Mouse (Mus musculus) liver, embryonic 11.5 days (tissue): ENCODE measurements around the gene Armc7. TPM values are rescaled to one million over a fixed set of nuclear protein-coding genes. Genes with fewer than 3 reads are reported as not detected.

Experiments used
- ATAC-seq: fragments of 200-750 bp; cut with Nextera tagmentation; replicated peaks from 2 replicates; pipeline ENCODE4 v1.8.0; 2017; ENCODE audit warnings: moderate number of reproducible peaks, mild to moderate bottlenecking, moderate TSS enrichment, moderate library complexity; ENCODE audit not compliant: low FRiP score
- DNase-seq: peaks from one replicate; pipeline ENCODE4 v3.0.0-alpha.2; 2017; ENCODE audit warnings: low spot score
- H3K27ac ChIP-seq: fragments of 300-500 bp; sonication (generic); 2 replicates; pipeline ENCODE4 v1.5.1; 2014; ENCODE audit warnings: mild to moderate bottlenecking, low read depth, low read length, control low read depth
- H3K27me3 ChIP-seq: fragments of 300-500 bp; sonication (generic); replicated peaks from 2 replicates; pipeline ENCODE4 v1.6.1; 2014; ENCODE audit warnings: low read length, mixed read lengths; ENCODE audit not compliant: control insufficient read depth, insufficient read depth
- H3K36me3 ChIP-seq: fragments of 300-500 bp; sonication (generic); 2 replicates; pipeline ENCODE4 v1.6.1; 2014; ENCODE audit warnings: mild to moderate bottlenecking, low read length, moderate library complexity, mixed read lengths; ENCODE audit not compliant: control insufficient read depth, insufficient read depth
- H3K4me1 ChIP-seq: fragments of 300-500 bp; sonication (generic); replicated peaks from 2 replicates; pipeline ENCODE4 v1.6.1; 2014; ENCODE audit warnings: low read length, mixed read lengths; ENCODE audit not compliant: control insufficient read depth, insufficient read depth
- H3K4me2 ChIP-seq: fragments of 300-500 bp; sonication (generic); 2 replicates; pipeline ENCODE4 v1.6.1; 2014; ENCODE audit warnings: mild to moderate bottlenecking, control low read depth, moderate library complexity
- H3K4me3 ChIP-seq: fragments of 300-500 bp; sonication (generic); 2 replicates; pipeline ENCODE4 v1.5.1; 2014; ENCODE audit warnings: low read depth, low read length, control low read depth
- H3K9ac ChIP-seq: fragments of 300-500 bp; sonication (generic); 2 replicates; pipeline ENCODE4 v1.6.1; 2014; ENCODE audit warnings: low read depth, low read length, control low read depth
- H3K9me3 ChIP-seq: fragments of 300-500 bp; sonication (generic); 2 replicates; pipeline ENCODE4 v1.6.1; 2016; ENCODE audit warnings: low read length, inconsistent platforms, mixed read lengths; ENCODE audit not compliant: control insufficient read depth
- WGBS: fragments of 180-500 bp; shearing (Covaris S2); extraction: QIAGEN DNeasy Blood & Tissue Kit; methylation state at CpG from one replicate; pipeline ENCODE4 v1.1.7; 2014; 5-methylcytosine and 5-hydroxymethylcytosine counted together
- polyA plus RNA-seq: library from polyadenylated mRNA; unstranded; fragments of >200 nt; fragmentation: Nextera tagmentation; extraction: Ambion mirVana; gene quantifications from 2 replicates; pipeline ENCODE4 v1.2.1, GENCODE M21; 2014

Gene Armc7
- 5.7 and 6.0 TPM in 2 replicates for polyA plus RNA-seq

- 1% methylated on average over 26 of the region's 26 CpGs for WGBS
- Histone ChIP-seq H3K36me3 (no peaks in the 10 kb centered on the region), H3K4me3 (peak within 1 kb of the TSS; percentile 88), H3K9ac (peak within 1 kb of the TSS; percentile 84), H3K9me3 (no peaks in the 10 kb centered on the region), H3K4me1 (peaks cover 15% of the 10 kb centered on the region), H3K27ac (peak within 1 kb of the TSS; percentile 65), H3K27me3 (no peaks in the 10 kb centered on the region), H3K4me2 (peak within 1 kb of the TSS; percentile 75)
- ATAC-seq (peak; percentile 95), DNase-seq (peak; percentile 94)
These were observed at the start of gene Armc7 for GRCm38 (mm10) chr11:115475025-115475757. Gene Armc7, plus strand, starts transcription at chr11:115475667.

GRCm38 (mm10) chr11:115425671-115426070 is 49.8 kb upstream of the Armc7 start:
- no peak for ATAC-seq
- Histone ChIP-seq H3K4me2 (no peak overlapping the region), H3K4me3 (no peak overlapping the region), H3K27me3 (no peaks in the 10 kb centered on the region), H3K9ac (no peak overlapping the region), H3K9me3 (no peaks in the 10 kb centered on the region), H3K4me1 (peaks cover 9% of the 10 kb centered on the region), H3K27ac (no peak overlapping the region), H3K36me3 (peaks cover 11% of the 10 kb centered on the region; the same call in 1 of the 2 replicates)
- 87% methylated on average over 6 of the region's 6 CpGs for WGBS
- no peak for DNase-seq

GRCm38 (mm10) chr11:115427482-115428331 is 47.8 kb upstream of the Armc7 start:
- Histone ChIP-seq H3K27me3 (no peaks in the 10 kb centered on the region), H3K4me1 (no peaks in the 10 kb centered on the region), H3K4me3 (no peak overlapping the region), H3K9ac (no peak overlapping the region), H3K27ac (no peak overlapping the region; the same call in 1 of the 2 replicates), H3K9me3 (no peaks in the 10 kb centered on the region), H3K36me3 (peaks cover 12% of the 10 kb centered on the region), H3K4me2 (no peak overlapping the region)
- ATAC-seq (peak; percentile 69), DNase-seq (peak; percentile 65)
- WGBS = 41% methylated on average over 20 of the region's 20 CpGs

- H3K36me3 ChIP-seq = peaks cover 12% of the 10 kb centered on the region
- 85% methylated on average over 7 of the region's 7 CpGs for WGBS
- no peak for ATAC-seq
- H3K9me3 ChIP-seq = no peaks in the 10 kb centered on the region
- no peak overlapping the region for H3K4me3 ChIP-seq
- H3K4me2 ChIP-seq = no peak overlapping the region
- H3K4me1 ChIP-seq = no peaks in the 10 kb centered on the region
- no peak for DNase-seq
- no peak overlapping the region for H3K27ac ChIP-seq
- H3K27me3 ChIP-seq = no peaks in the 10 kb centered on the region
- H3K9ac ChIP-seq = no peak overlapping the region
These were observed 46.2 kb upstream of the Armc7 start for GRCm38 (mm10) chr11:115429307-115429706.

- Histone ChIP-seq H3K4me3 (no peak overlapping the region), H3K36me3 (peaks cover 10% of the 10 kb centered on the region), H3K4me1 (no peaks in the 10 kb centered on the region), H3K9me3 (no peaks in the 10 kb centered on the region), H3K27me3 (peaks cover 3% of the 10 kb centered on the region; the same call in 1 of the 2 replicates), H3K27ac (no peak overlapping the region), H3K9ac (no peak overlapping the region), H3K4me2 (no peak overlapping the region)
- ATAC-seq = no peak
- DNase-seq = no peak
- WGBS = 93% methylated on average over 6 of the region's 6 CpGs
These were observed 44.9 kb upstream of the Armc7 start for GRCm38 (mm10) chr11:115430561-115430960.

GRCm38 (mm10) chr11:115432814-115433213 is 42.7 kb upstream of the Armc7 start:
- DNase-seq (no peak), ATAC-seq (no peak)
- Histone ChIP-seq H3K4me1 (no peaks in the 10 kb centered on the region), H3K9me3 (no peaks in the 10 kb centered on the region), H3K9ac (no peak overlapping the region), H3K4me2 (no peak overlapping the region), H3K4me3 (no peak overlapping the region), H3K27me3 (peaks cover 11% of the 10 kb centered on the region), H3K36me3 (peaks cover 8% of the 10 kb centered on the region), H3K27ac (no peak overlapping the region)
- WGBS = 63% methylated on average over 4 of the region's 4 CpGs

- Histone ChIP-seq H3K27me3 (peaks cover 11% of the 10 kb centered on the region), H3K36me3 (peaks cover 8% of the 10 kb centered on the region), H3K4me3 (no peak overlapping the region), H3K4me2 (no peak overlapping the region), H3K9me3 (no peaks in the 10 kb centered on the region), H3K4me1 (no peaks in the 10 kb centered on the region), H3K9ac (no peak overlapping the region), H3K27ac (no peak overlapping the region)
- DNase-seq (no peak), ATAC-seq (no peak)
- WGBS = 81% methylated on average over 6 of the region's 6 CpGs
These were observed 42.1 kb upstream of the Armc7 start for GRCm38 (mm10) chr11:115433342-115433741.

GRCm38 (mm10) chr11:115435596-115436337 is 39.7 kb upstream of the Armc7 start:
- peaks cover 11% of the 10 kb centered on the region for H3K27me3 ChIP-seq
- ATAC-seq = no peak
- peak; percentile 56 for DNase-seq

More at GRCm38 (mm10) chr11:115435596-115436337, 39.7 kb upstream of the Armc7 start:
- WGBS = 5% methylated on average over 31 of the region's 31 CpGs
- Histone ChIP-seq H3K36me3 (no peaks in the 10 kb centered on the region; the same call in 1 of the 2 replicates), H3K4me2 (peak overlapping the region; percentile 57), H3K27ac (no peak overlapping the region), H3K4me3 (peak overlapping the region; percentile 24), H3K9ac (0 out of 2 replicates have a peak overlapping the region, but pooled peaks have one; percentile 31), H3K9me3 (no peaks in the 10 kb centered on the region; the same call in 1 of the 2 replicates), H3K4me1 (no peaks in the 10 kb centered on the region)
